Mouse (Mus musculus): ENCODE results near the gene Pawr.

GRCm38 (mm10) chr10:108408437-108408836 is 76.5 kb downstream of the Pawr start:
- no peak for TF ChIP-seq FLI1 (IDR thresholded peaks at IDR 0.05; ENCODE audit: low read length)
- no peak for TF ChIP-seq GATA1 (IDR thresholded peaks at IDR 0.05; ENCODE audit: borderline replicate concordance, low read length)

Data from megakaryocyte, embryonic 14.5 days (primary cell).